Mouse (Mus musculus): ENCODE measurements around the gene Adamts18. TPM values are rescaled to one million over a fixed set of nuclear protein-coding genes. Genes with fewer than 3 reads are reported as not detected.

The Adamts18 gene
- polyA plus RNA-seq, 1 experiment from 2014 or later, result 9.0 TPM

DNA sequence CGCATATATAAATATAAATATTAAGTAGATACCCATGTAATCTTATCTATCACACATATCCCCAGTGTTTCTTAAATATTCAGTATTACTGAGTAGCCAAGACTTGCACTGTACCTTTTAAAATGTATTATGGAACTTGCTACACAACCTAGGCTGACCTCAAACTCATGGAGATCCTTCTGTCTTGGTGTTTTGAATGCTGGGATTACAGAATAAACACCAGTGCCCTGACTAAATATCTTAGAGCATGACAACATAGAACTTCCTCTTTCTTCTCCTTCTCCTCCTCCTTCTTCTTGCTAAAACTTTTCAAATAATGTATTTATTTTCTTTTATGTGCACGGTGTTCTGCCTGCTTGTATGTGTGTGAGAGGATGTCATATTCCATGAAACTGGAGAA is 95.4 kb downstream of the Adamts18 start:
- H3K9ac ChIP-seq (ENCODE audit: low read length), result no peak overlapping the region
- no peak overlapping the region for H3K4me3 ChIP-seq (ENCODE audit: low read length)
- H3K27ac ChIP-seq (ENCODE audit: low read length), result no peak overlapping the region
- no peaks in the 10 kb centered on the region for H3K4me1 ChIP-seq (replicated peaks; ENCODE audit: control insufficient read depth, insufficient read depth, low read length)
- no peaks in the 10 kb centered on the region for H3K27me3 ChIP-seq (ENCODE audit: control insufficient read depth, insufficient read depth, low read depth, low read length)
- WGBS, result 73% methylated on average over 2 of the region's 2 CpGs
- H3K9me3 ChIP-seq (ENCODE audit: control insufficient read depth, low read length), result no peaks in the 10 kb centered on the region
- no peak for ATAC-seq (ENCODE audit: low read depth)
- no peak overlapping the region for H3K4me2 ChIP-seq (ENCODE audit: low read depth, low read length)
- H3K36me3 ChIP-seq (ENCODE audit: control insufficient read depth, insufficient read depth, low read length), result no peaks in the 10 kb centered on the region

DNA sequence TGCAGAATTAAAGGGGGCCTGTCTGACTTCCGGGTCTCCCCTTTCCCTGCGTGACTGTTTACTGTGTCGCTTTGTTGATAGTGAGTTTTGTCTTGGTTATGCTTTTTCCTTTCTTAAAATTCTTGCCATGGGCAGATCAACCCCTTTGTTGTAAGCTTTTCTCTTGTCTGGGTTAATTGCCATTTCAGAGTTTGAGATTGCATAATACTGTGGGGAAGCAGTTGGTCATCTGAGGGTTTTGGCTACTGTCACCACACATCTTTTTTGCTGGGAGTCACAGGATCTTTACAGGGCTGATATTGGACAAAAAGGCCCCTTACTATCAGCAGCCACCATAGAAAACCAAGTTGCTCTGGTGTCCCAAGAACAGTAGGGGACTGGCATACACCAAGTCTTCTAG is 96.2 kb downstream of the Adamts18 start:
- no peak overlapping the region for H3K4me2 ChIP-seq (ENCODE audit: low read depth, low read length)
- no peaks in the 10 kb centered on the region for H3K4me1 ChIP-seq (replicated peaks; ENCODE audit: control insufficient read depth, insufficient read depth, low read length)
- 79% methylated on average over 3 of the region's 3 CpGs for WGBS
- H3K9me3 ChIP-seq (ENCODE audit: control insufficient read depth, low read length), result no peaks in the 10 kb centered on the region
- H3K36me3 ChIP-seq (ENCODE audit: control insufficient read depth, insufficient read depth, low read length), result no peaks in the 10 kb centered on the region
- H3K9ac ChIP-seq (ENCODE audit: low read length), result no peak overlapping the region
- ATAC-seq (ENCODE audit: low read depth), result no peak
- no peak overlapping the region for H3K27ac ChIP-seq (ENCODE audit: low read length)
- no peaks in the 10 kb centered on the region for H3K27me3 ChIP-seq (ENCODE audit: control insufficient read depth, insufficient read depth, low read depth, low read length)
- H3K4me3 ChIP-seq (ENCODE audit: low read length), result no peak overlapping the region

- no peaks in the 10 kb centered on the region for H3K36me3 ChIP-seq (ENCODE audit: control insufficient read depth, insufficient read depth, low read length)
- no peaks in the 10 kb centered on the region for H3K9me3 ChIP-seq (ENCODE audit: control insufficient read depth, low read length)
- no peak overlapping the region for H3K9ac ChIP-seq (ENCODE audit: low read length)
- H3K4me1 ChIP-seq (replicated peaks; ENCODE audit: control insufficient read depth, insufficient read depth, low read length), result no peaks in the 10 kb centered on the region
- no peak overlapping the region for H3K4me3 ChIP-seq (ENCODE audit: low read length)
- WGBS, result 64% methylated on average over 9 of the region's 9 CpGs
- peak overlapping the region; percentile 40; the same call in 1 of the 2 replicates for H3K27ac ChIP-seq (ENCODE audit: low read length)
- H3K27me3 ChIP-seq (ENCODE audit: control insufficient read depth, insufficient read depth, low read depth, low read length), result no peaks in the 10 kb centered on the region
- no peak overlapping the region for H3K4me2 ChIP-seq (ENCODE audit: low read depth, low read length)
- peak; percentile 69 for ATAC-seq (ENCODE audit: low read depth)
These were observed 113.0 kb downstream of the Adamts18 start for GRCm38 (mm10) chr8:113735496-113736060.

GRCm38 (mm10) chr8:113725331-113725730 is 123.2 kb downstream of the Adamts18 start:
- H3K9ac ChIP-seq (ENCODE audit: low read length), result no peak overlapping the region
- WGBS, result 62% methylated on average over 8 of the region's 8 CpGs
- no peaks in the 10 kb centered on the region for H3K27me3 ChIP-seq (ENCODE audit: control insufficient read depth, insufficient read depth, low read depth, low read length)
- no peaks in the 10 kb centered on the region for H3K36me3 ChIP-seq (ENCODE audit: control insufficient read depth, insufficient read depth, low read length)
- peaks cover 12% of the 10 kb centered on the region for H3K4me1 ChIP-seq (replicated peaks; ENCODE audit: control insufficient read depth, insufficient read depth, low read length)
- ATAC-seq (ENCODE audit: low read depth), result no peak
- H3K4me3 ChIP-seq (ENCODE audit: low read length), result no peak overlapping the region
- H3K27ac ChIP-seq (ENCODE audit: low read length), result no peak overlapping the region
- no peak overlapping the region for H3K4me2 ChIP-seq (ENCODE audit: low read depth, low read length)
- H3K9me3 ChIP-seq (ENCODE audit: control insufficient read depth, low read length), result no peaks in the 10 kb centered on the region

GRCm38 (mm10) chr8:113723873-113724538 is 124.5 kb downstream of the Adamts18 start:
- WGBS, result 30% methylated on average over 5 of the region's 5 CpGs
- no peaks in the 10 kb centered on the region for H3K27me3 ChIP-seq (ENCODE audit: control insufficient read depth, insufficient read depth, low read depth, low read length)
- no peak overlapping the region for H3K9ac ChIP-seq (ENCODE audit: low read length)
- no peak overlapping the region for H3K4me2 ChIP-seq (ENCODE audit: low read depth, low read length)
- H3K4me3 ChIP-seq (ENCODE audit: low read length), result no peak overlapping the region
- H3K27ac ChIP-seq (ENCODE audit: low read length), result no peak overlapping the region
- peaks cover 12% of the 10 kb centered on the region for H3K4me1 ChIP-seq (replicated peaks; ENCODE audit: control insufficient read depth, insufficient read depth, low read length)
- ATAC-seq (ENCODE audit: low read depth), result peak; percentile 70; the same call in 1 of the 2 replicates
- H3K9me3 ChIP-seq (ENCODE audit: control insufficient read depth, low read length), result no peaks in the 10 kb centered on the region
- no peaks in the 10 kb centered on the region for H3K36me3 ChIP-seq (ENCODE audit: control insufficient read depth, insufficient read depth, low read length)

DNA sequence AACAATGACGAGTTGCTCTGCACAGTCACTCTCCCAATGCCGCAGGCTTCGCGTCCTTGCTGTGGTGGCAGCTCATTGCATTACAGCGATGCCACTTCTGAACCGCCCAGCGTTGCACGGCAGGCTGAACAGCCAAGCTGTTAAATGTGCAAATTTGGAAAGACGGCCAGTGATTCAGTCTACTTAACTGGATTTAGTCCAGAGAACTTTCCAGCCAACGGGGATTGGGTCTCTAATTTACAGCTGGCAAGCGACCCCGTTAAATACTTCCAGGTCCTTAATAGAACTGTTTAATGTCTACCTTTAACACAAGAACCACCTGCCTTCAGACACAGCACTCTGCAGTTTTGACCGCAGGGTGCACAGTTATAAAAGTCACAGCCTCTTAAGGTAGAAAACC is 127.1 kb downstream of the Adamts18 start:
- Histone ChIP-seq H3K36me3 (ENCODE audit: control insufficient read depth, insufficient read depth, low read length) (no peaks in the 10 kb centered on the region), H3K27ac (ENCODE audit: low read length) (no peak overlapping the region), H3K4me1 (replicated peaks; ENCODE audit: control insufficient read depth, insufficient read depth, low read length) (peaks cover 12% of the 10 kb centered on the region), H3K9me3 (ENCODE audit: control insufficient read depth, low read length) (no peaks in the 10 kb centered on the region), H3K4me3 (ENCODE audit: low read length) (no peak overlapping the region), H3K9ac (ENCODE audit: low read length) (no peak overlapping the region), H3K27me3 (ENCODE audit: control insufficient read depth, insufficient read depth, low read depth, low read length) (no peaks in the 10 kb centered on the region), H3K4me2 (ENCODE audit: low read depth, low read length) (no peak overlapping the region)
- ATAC-seq (ENCODE audit: low read depth), result no peak
- WGBS, result 83% methylated on average over 13 of the region's 13 CpGs

- Histone ChIP-seq H3K27me3 (ENCODE audit: control insufficient read depth, insufficient read depth, low read depth, low read length) (no peaks in the 10 kb centered on the region), H3K4me1 (replicated peaks; ENCODE audit: control insufficient read depth, insufficient read depth, low read length) (no peaks in the 10 kb centered on the region), H3K27ac (ENCODE audit: low read length) (no peak overlapping the region), H3K4me3 (ENCODE audit: low read length) (no peak overlapping the region), H3K4me2 (ENCODE audit: low read depth, low read length) (no peak overlapping the region), H3K9ac (ENCODE audit: low read length) (no peak overlapping the region), H3K36me3 (ENCODE audit: control insufficient read depth, insufficient read depth, low read length) (no peaks in the 10 kb centered on the region), H3K9me3 (ENCODE audit: control insufficient read depth, low read length) (no peaks in the 10 kb centered on the region)
- WGBS, result 76% methylated on average over 7 of the region's 7 CpGs
- ATAC-seq (ENCODE audit: low read depth), result no peak
These were observed 143.6 kb downstream of the Adamts18 start for GRCm38 (mm10) chr8:113704968-113705367.

DNA sequence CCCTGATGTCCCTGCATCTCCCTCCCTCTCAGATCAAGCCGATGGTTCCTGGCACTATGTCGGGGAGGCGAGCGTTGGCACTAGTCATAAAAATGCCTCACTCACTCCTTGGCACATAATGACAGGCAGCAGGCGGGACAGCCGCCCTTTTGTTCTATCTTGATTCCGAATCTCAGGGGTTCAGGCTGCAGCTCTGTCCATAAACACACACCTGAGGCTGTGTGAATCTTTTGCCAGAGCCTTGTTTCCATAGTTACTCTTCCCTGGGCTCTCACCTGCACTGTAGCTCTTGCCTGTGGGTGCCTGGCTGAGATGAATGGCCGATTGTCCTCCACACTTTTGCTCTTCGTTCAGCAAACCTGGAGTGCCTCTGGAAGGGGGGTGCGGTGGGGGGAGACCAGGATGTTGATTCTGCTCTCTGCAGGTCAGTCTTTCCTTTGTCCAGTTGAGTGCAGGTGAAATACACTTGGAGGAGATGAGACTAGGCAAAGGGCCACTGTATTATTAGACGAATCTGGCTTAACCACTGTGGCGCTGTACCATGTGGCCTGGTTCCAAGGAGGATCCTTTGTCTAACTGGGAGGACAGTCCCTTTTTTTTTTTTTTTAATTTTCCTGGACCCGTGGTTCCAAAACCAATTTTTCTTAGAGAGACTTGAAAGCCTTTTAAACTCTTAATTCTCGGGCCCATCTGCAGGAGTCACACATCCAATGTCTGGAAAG is 156.8 kb downstream of the Adamts18 start:
- H3K4me1 ChIP-seq (replicated peaks; ENCODE audit: control insufficient read depth, insufficient read depth, low read length), result peaks cover 4% of the 10 kb centered on the region; the same call in 1 of the 2 replicates
- no peak overlapping the region for H3K4me3 ChIP-seq (ENCODE audit: low read length)
- H3K27ac ChIP-seq (ENCODE audit: low read length), result peak overlapping the region; percentile 77
- WGBS, result 46% methylated on average over 14 of the region's 14 CpGs
- H3K36me3 ChIP-seq (ENCODE audit: control insufficient read depth, insufficient read depth, low read length), result no peaks in the 10 kb centered on the region
- ATAC-seq (ENCODE audit: low read depth), result peak; percentile 82
- no peaks in the 10 kb centered on the region for H3K9me3 ChIP-seq (ENCODE audit: control insufficient read depth, low read length)
- no peak overlapping the region for H3K9ac ChIP-seq (ENCODE audit: low read length)
- no peaks in the 10 kb centered on the region for H3K27me3 ChIP-seq (ENCODE audit: control insufficient read depth, insufficient read depth, low read depth, low read length)
- H3K4me2 ChIP-seq (ENCODE audit: low read depth, low read length), result no peak overlapping the region

GRCm38 (mm10) chr8:113688543-113688915 is 160.0 kb downstream of the Adamts18 start:
- no peaks in the 10 kb centered on the region for H3K27me3 ChIP-seq (ENCODE audit: control insufficient read depth, insufficient read depth, low read depth, low read length)
- no peak overlapping the region for H3K4me3 ChIP-seq (ENCODE audit: low read length)
- no peak overlapping the region for H3K9ac ChIP-seq (ENCODE audit: low read length)
- no peak overlapping the region for H3K4me2 ChIP-seq (ENCODE audit: low read depth, low read length)
- peak overlapping the region; percentile 58; the same call in 1 of the 2 replicates for H3K27ac ChIP-seq (ENCODE audit: low read length)
- no peaks in the 10 kb centered on the region for H3K36me3 ChIP-seq (ENCODE audit: control insufficient read depth, insufficient read depth, low read length)
- H3K4me1 ChIP-seq (replicated peaks; ENCODE audit: control insufficient read depth, insufficient read depth, low read length), result peaks cover 4% of the 10 kb centered on the region; the same call in 1 of the 2 replicates
- 64% methylated on average over 8 of the region's 8 CpGs for WGBS
- no peak for ATAC-seq (ENCODE audit: low read depth)
- H3K9me3 ChIP-seq (ENCODE audit: control insufficient read depth, low read length), result peaks cover 3% of the 10 kb centered on the region

Data from lung, embryonic 16.5 days (tissue).